Mouse (Mus musculus) embryonic fibroblast, embryonic 13.5 days (primary cell): ENCODE measurements around the gene Snx25.

Experiments
- CTCF ChIP-seq: IDR thresholded peaks from 2 replicates; pipeline ENCODE4 v1.5.1; 2011; ENCODE audit warnings: mild to moderate bottlenecking, control low read depth, low read length, moderate library complexity, borderline replicate concordance; ENCODE audit not compliant: insufficient read depth
- POLR2A ChIP-seq: IDR thresholded peaks from 2 replicates; pipeline ENCODE4 v1.6.1; 2011; ENCODE audit warnings: low read depth, mild to moderate bottlenecking, control low read depth, low read length, moderate library complexity

- TF ChIP-seq POLR2A (no peak), CTCF (no peak)
These were observed 32.8 kb downstream of the Snx25 start for GRCm38 (mm10) chr8:46119176-46119575.
